Mouse (Mus musculus) CD8-positive naive resting alpha-beta T cell, adult 2 months (primary cell): ENCODE measurements around the gene Sec14l1.

Experiments used
- DNase-seq, 2 experiments: peaks; one replicate each; pipeline ENCODE4 v3.0.0; 2022; ENCODE audit warnings: low read depth in 2 of 2, low spot score in 2 of 2

Sec14l1 gene

DNA sequence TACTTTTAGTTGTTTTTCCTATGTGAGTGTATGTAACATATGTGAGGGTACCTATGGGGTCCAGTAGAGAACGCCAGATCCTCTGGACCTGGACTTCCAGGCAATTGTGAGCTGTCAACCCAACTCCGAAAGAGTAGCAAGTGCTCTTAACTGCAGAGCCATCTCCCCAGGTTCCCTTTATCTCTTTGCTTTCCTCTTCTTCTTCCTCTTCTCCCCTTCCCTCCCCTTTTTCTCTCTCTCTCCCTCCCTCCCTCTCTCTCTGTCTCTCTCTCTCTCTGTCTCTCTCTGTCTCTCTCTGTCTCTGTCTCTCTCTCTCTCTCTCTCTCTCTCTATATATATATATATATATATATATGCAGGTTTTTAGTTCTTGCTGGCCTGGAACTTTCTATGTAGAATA, 7.1 kb upstream of the Sec14l1 start:
- no peak for DNase-seq

DNA sequence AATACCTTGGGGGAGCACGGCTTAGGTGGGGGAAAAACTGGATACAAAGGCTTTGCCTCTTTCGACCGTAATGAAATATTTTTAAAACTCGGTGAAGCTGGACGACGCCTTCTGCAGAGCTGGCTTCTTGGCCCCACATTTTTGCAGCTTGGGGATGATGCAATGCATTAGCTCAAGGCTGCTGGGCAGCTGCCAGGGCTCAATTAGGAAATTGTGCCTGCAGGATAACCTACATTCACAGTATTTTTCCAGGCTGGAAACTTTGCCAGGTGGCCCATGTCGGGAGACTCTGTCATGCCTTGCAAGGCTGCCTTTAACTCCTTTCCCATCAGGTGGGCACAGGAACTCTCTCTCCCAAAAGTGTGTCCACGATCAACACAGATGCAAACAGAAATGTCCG, 6.4 kb upstream of the Sec14l1 start:
- no peak for DNase-seq

DNA sequence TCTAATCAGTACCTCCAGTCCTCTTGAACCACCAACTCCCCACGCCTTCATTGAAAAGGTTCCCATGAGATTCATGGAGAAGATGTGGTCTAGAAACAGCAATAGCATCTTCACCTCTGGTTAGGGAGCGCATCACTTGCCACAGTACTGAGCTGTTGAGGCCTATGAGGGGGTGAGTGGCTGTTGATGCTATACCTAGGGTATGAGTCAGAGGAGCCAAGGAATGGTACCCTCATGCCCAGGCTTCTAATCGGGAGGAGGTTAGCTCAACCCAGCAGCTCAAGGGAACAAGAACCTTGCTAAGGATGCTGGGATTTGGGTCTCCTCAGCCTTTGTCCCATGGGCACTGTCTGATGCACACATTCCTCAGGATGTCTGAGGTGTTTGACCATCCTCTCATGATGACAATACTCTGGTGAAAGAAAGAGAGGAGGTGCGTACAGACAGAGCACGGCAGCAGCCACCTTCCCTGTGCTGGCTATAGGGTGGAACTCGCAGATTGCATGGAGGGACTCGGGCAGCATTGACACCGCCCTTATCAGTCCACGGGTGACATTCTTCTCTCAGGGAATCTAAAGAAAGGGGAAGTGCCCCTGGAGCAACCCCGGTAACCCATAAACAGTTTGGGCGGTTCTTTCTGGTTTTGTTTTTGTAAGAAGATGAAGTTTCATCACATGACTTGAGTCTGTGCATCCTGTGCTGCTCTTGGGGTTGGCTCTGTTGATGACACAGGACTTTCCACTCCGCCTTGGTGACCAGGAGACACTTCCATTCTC, 5.6 kb upstream of the Sec14l1 start:
- DNase-seq: no peak

DNA sequence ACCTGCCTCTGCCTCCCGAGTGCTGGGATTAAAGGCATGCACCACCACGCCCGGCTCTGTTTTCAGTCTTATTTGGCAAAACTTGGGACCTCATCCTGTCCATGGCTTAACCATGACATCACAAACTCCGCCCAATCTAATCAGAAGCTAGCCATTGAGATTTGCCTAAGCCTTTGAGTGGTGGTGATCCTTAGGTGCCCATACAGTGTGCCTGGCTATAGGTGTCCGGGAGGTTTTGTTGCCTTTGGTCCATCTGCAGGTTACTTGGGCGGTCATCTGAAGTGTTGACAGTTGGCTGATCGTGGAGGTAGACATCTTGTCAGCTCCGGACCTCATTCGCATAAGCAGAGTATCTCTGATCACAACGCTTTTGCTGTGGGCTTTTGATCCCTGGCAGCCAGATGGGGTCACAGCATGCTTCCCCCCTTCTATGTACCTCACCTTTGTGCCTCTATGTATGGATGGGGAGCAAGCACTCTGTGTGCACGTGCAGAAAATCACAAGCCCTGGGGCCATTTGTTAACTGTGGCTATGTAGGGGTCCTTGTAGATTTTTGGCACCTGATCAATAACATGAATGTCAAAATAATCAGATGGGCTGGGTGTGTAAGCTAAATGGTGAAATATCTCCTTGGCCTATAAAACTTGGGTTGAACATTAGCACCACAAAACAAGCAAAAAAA, 2.9 kb upstream of the Sec14l1 start:
- no peak for DNase-seq

DNA sequence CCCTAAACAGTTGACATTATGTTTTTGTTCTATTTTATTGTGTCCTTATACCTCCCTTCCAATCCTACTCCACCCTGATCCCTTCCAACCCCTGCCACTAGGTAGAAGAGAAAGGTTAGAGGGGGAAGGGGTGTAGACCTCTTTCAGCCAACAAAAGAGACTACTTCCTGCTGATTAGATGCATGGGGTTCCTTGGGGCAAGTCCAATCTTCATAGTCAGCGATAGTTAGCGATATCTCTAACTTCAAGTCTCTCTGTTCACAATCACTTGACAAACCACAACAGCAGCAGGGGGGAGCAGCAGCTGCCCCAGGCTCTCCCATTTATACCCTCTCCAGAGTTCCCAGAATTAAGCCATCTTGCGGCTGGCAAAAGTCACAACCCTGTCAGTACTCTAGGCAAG, 2.3 kb upstream of the Sec14l1 start:
- DNase-seq: no peak

DNA sequence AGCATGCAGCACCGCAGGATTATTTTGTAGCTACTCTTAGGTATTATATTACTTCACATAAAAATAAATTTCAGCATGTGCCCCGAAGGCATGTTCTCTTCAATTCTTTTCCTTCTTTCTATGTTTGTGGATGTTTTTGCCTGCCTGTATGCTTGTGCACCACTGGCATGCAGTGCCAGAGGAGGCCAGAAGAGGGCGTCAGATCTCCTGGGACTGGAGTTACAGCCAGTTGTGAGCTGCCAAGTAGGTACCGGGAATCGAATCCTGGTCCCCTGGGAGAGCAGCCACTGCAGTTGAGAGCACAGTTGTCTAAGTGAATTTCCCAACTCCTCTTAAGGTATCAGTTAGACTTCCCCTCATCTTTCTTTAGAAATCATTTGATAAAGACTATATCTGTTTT, 1.6 kb upstream of the Sec14l1 start:
- peak in 1 of 2 experiments; percentile 35 for DNase-seq

DNA sequence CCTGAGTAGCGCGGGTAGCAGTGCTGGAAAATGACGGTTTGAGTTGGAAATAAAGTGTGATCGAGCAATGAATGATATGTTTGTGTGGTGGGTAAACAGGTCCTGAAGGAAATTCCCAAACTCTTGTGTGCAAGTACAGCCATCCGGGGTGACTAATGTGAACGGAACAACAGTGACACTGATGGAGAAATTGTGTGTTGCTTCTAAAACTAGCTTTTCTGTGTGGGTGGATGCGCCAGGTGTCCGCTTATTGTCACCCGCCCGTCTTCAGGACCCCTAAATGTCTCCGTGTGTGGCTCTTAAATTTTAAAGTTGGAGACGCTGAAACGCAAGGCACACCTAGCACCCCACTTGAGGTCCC, 757 bp upstream of the Sec14l1 start:
- no peak for DNase-seq

DNA sequence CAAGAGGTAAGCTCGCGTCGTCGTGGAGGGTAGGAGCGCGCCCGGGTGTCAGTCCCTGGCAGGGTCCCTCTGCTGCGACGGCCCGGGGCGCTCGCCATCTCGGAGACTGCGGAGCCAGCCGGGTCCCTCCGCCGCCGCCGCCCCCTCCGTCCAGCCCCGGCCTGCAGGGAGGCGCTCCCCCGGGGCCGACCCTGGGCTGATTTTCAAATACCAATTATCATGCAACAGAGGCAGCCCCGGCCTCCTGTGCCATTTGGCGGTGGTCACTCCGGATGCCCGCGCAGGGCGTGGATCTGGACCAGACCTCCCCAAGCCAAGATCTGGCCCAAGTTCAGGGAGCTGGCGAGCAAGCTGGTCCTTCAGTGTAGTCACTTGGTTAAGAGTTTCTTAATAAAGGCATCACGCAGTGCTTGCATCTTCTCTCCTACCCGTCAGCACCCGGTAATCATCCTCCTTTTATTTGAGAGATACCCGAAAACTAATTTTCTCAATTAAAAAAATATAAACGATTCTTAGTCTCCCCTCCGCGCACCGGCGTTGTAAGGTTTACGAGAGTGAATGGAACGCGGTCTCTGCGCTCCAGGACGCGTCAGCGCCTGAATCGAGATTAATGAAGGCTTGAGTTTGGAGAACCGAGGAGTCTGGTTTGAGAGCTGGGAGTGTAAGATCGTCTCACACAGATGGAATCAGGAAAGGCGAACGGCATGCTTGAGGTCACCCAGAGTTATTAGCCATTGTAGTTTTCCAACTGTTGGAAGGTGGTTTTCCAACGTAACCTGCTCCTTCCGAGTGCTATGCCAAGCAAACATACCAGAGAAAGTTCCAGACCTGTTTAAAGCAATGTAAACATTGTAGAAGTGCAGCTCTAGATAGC, 615 bp downstream of the Sec14l1 start:
- no peak for DNase-seq

DNA sequence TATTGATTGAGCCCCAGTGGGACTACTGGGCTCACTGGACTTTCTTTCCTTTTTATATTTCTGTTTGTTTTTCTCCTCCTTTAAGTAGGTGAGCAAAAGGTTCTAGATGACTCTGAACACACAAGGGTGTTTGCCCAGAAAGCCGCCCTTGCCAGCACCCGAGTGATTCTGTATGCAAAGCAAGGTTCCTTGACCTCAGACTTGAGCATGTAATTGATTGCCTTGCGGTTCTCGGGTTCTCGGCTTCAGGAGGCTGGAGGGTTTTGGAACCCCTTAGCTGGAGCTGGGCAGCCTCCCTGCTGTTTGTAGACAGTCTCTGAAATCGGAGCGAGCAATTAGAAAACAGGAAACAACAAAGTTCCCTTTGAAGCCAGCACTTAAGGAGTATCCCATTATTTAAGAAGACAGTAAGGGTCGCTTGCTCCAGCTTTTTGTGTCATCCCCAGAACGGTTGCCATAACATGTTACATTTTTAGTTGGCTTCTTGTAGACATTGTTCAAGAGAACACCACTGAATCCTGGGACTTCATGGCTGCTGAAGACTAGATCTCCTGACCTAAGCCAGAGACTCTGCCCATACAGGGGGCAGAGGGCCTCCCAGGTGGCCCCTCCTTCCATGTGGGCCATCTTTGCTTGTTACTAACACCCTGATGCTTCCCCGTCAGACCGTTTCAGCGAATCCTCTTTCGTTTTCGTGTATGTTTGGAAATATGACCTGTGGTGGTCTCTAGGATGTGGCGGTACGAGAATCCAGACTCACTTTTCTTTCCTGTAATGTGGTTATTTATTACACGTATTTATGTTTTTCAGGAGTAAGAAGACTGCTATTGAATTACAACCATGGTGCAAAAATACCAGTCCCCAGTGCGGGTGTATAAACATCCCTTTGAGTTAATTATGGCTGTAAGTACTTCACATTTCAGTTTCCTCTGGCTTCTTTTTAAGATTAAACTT, 1.7 kb downstream of the Sec14l1 start:
- no peak for DNase-seq

DNA sequence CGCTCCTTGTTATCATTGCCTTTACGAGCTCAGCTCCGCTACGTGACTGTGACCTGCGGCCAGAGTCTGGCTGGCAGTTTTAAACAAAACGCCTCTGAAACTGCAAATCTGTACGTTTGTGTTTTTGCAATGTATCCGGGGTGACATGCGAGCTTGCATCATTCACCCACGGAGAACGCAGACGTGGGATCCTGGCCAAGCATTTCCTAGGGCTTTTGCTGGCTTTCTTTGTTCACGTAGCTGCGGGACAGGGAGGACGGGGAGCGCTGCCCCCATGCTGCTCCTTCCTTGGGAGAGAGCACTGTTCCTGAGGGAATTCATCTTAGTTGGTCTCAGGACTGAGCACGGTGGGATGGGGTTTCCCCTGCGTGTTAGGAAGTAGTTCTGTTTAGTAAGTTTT, 2.4 kb downstream of the Sec14l1 start:
- DNase-seq: no peak

DNA sequence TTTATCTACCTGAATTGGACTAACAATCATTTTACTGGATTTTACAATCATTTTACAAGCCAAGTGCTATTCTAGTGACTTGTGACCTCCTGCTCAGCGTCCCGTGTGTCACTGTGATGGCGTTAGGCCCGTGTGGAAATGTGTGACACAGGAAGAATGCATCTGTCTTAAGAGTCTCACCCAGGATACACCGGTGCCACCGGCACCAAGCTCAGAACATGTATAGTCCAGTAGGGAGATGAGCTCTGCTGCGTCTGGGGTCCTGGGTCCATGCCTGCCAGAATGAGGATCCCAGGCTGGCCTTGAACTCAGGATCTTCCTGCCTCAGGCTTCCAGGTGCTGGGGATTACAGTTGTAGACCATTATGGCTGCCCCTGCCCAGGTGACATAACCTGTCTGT, 2.8 kb downstream of the Sec14l1 start:
- DNase-seq: no peak

DNA sequence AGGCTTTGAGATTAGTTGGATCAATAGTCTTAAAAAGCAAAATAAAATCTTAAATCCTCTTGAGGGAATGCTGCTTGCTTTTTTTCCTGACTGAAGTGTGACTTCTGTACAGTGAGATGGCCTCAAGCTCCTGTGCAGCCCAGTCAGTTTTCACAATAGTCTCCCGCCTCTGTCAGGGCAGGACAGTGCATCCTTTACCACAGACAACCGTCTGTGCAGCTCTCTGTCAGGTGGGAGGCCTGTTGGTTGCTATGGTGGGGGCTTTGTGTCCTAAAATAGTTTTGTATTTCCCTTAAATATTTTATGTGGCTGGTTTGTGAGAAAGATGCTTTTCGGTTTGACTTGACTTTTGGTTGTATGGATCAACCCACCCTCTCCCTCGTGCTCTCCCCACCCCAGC, 3.3 kb downstream of the Sec14l1 start:
- DNase-seq: no peak

DNA sequence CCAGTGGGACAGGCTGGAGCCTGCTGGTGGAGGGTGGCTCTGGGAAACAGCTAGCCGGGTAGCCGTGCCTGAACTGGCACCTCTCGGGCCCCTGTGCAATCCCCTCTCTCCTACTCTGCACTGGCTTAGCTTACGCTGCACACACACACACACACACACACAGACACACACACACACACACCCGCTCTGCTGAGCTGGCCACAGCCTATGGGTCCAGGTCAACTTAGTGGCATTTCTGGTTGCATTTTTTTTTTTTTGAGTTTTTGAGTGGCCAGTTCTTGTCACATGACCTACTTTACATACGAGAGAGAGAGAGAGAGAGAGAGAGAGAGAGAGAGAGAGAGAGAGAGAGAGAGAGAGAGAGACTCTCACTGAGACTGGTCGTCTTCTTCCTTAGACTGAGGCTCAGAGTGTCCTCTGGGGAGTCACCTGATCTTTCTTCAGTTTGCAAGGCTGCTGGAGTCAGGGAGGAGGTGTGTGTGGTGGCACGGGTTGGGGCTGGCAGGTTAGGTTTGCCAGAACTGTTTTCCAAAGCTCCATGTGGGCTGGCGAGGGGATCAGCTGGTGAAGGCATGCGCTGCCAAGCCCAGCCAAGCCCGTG, 3.9 kb downstream of the Sec14l1 start:
- DNase-seq: no peak

DNA sequence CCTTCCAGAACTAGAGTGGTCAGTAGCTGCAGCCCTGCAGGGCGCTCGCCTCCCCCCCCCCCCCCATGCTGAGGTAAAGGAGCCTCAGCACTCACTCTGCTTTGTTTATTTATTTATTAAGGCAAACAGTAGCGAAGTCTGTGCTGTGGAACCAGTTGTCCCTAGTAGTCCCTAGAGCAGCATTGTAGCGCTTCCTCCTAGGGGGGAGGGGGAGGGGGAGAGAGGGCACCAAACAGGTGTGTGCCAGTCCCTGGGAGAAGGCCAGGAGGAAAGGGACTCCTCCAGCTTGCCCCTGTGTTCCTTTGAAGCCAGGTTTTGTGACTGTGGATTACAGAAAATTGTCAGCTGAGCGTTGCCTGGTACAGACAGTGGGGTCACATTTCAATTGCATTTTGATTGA, 4.8 kb downstream of the Sec14l1 start:
- no peak for DNase-seq

DNA sequence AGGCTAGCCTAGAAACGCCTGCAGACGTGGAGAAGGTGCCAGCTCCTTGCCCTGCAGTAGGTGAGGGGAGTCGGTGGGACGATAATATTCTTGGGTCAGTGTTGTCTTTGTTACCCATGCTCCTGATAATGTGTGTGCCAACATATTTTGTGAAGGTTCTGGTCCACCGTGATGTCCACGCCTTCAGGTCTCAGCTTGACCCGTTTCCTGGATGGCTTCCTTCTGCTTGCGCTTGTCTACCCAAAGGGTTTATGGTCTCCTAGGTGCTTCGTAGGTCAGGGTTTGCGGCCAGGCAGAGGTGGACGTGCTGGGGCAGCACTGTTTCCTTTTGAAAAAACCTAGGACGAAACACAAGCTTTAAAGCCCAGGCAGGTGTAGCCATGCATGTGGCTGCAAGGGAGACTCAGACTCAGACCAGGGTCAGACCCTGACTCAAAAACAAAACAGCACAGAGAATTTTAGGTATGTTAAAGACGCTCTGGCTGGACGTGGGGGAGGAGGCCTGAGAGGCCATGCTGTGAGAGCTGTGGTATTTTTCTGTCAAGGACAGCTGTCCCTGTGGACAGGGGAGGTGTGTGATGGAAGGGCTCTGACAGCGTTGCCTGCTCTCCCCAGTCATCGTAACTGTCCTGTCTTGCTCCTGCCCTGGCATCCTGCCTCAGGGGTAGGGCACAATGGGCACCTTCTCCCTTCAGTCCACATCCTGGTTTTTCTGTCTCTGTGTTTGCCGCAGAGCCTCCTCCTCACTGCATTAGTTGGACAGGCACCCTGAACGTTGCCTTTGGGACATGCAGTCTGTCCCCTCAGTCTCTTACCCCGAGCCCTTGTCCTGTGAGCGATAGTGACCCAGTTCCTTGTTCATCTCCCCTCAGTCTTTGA, 5.6 kb downstream of the Sec14l1 start:
- DNase-seq: no peak

DNA sequence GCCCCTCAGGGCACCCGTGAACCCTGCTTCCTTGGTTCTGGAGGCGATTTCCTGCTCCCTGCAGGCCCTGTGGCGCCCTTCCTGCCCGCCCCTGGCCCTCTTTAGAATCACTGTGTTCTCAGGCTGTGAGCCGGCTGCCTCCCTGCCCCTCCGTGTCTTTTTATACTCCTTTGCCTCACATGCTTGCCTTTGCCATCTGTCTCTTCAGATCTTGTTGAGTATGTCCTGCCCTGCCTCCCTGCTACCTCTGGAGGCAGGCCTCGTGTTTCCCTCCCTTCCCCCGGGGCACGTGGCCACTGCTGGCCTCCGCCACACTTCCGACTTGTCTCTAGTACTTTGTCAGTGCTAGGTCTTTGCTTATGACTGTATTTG, 6.2 kb downstream of the Sec14l1 start:
- DNase-seq: no peak

DNA sequence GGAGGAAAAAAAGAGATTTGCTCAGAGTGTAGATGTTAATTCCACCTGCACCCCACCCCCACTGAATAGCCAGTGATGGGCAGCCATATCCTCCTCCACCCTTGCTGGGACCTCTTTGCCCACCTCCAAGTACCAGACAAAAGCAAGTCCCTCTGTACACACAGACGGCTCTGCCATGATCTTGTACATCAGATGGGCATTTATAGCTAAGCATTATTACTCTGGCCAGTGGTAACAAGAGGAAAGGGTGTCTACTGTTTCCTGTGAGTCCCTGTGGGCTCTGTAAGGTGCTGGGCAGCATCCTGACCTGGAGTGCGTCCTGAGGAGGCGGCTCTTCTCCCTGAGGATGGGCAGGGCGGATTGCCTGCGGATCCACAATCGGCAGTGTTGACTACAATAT, 7.0 kb downstream of the Sec14l1 start:
- DNase-seq: no peak

DNA sequence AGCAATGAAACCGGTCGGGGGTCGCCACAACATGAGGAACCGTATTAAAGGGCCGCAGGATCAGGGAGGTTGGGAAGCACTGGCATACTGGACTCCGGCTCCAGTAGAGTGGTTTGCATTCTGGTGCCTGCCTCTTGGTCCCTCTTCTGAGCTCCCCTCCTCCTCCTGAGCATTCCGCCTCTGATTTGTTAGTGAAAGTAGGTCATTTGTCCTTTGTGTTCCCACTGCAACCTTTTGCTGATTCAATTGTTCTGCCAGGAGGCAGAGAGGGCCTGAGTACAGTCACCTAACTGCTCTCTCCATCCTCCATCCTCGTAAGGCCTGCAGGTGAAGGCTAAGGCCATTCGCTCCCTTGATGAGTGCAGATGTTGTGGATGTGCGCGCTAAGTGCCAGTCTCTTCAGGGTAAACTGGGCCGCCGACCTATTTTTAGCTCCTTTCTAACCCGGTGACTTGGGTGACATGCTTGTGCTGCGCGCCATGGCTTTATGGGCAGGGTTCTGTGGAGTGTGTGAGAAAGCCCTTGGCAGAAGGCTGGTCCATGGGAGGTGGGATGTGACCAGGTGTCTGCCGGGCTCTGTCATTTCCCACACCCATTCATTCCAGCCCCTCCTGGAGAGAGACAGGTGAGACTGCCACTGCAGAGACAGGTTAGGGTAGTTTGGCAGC, 8.6 kb downstream of the Sec14l1 start:
- DNase-seq: no peak

DNA sequence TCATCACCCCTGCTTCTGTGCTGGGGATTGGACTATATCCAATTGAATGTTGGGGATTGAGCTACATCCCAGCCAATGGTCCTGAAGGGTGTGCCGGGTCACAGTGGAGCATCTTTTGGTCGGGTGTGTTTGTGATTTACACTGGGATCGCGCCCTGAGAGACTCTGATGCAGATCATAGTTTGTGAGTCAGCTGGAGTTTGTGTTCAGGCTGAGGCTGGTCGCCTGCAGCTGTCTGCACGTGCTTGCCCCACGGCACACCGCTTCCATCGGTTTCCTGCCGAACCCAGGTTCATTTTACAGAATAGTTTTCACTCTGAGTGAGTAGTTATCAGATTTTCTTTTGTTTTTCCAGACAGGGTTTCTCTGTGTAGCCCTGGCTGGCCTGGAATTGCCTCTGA, 9.6 kb downstream of the Sec14l1 start:
- no peak for DNase-seq
